Mouse (Mus musculus) CD4-positive, CD25-positive, alpha-beta regulatory T cell, adult 4 months (primary cell): Measurements from ENCODE around the gene Klre1. TPM values are rescaled to one million over a fixed set of nuclear protein-coding genes. Genes with fewer than 3 reads are reported as not detected.

Source experiments
- ATAC-seq: one replicate; pipeline ENCODE4 v1.8.0; 2017
- polyA plus RNA-seq, 2 experiments: library from polyadenylated mRNA; unstranded; fragments of 100-300 nt; shearing (Covaris generic); gene quantifications; one replicate each; pipeline ENCODE4 v1.2.1; 2017

The Klre1 gene
- under 1 TPM in 1 of 2 experiments, not detected in 1; 0.35 TPM for polyA plus RNA-seq

GRCm38 (mm10) chr6:129577605-129578004 lies at the start of gene Klre1:
Gene Klre1, plus strand, starts transcription at chr6:129577905.
- ATAC-seq: no peak

DNA sequence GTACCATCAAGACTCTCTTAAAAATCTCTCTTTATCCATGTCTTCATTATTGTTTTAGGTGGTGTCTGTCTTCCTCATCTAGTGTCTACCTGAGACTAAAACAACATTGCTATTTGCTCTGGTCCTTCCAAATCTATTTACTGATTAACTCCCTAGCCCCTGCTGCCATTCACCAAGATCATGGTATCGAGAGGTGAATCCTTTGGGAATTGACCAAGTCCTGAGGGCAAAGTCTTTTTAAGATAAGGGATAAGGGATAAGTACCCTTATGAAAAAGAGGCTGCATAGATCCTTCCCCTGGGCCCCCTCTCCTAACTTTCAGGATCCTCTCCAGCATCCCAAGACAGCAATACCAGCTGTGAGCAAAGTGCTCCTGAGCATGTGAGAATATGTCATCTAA lies 48.1 kb upstream of the Klre1 start:
- ATAC-seq: no peak

- no peak for ATAC-seq
Measured at GRCm38 (mm10) chr6:129530261-129530660, 47.4 kb upstream of the Klre1 start.

- peak; percentile 31 for ATAC-seq
Measured at GRCm38 (mm10) chr6:129532556-129532941, 45.2 kb upstream of the Klre1 start.

GRCm38 (mm10) chr6:129532942-129533860 lies 44.5 kb upstream of the Klre1 start, which contains the start of gene Gabarapl1:
Gene Gabarapl1, plus strand, starts transcription at chr6:129533160.
- peak; percentile 70 for ATAC-seq

GRCm38 (mm10) chr6:129534057-129534456 lies 43.6 kb upstream of the Klre1 start:
- peak; percentile 45 for ATAC-seq

- ATAC-seq: no peak
Measured at GRCm38 (mm10) chr6:129534627-129535190, 43.0 kb upstream of the Klre1 start.

DNA sequence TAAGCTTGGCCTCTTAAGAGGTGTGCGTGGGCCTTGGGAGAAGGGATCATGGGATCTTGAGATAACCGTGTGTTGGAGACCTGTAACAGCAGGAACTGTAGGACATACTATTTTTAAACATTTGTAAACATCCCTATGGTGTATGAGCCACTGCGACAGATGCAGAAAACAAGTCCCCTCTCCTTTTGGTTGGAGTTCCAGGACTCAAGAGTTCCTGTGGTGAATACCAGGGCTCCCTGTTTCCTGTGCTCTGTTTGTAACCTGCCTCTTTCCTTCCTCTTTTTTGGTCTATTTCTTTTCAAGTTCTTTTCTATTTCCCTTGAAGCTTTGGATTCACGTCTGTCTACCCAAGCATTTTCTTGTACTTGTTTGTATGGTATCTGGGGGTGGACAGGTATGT lies 42.0 kb upstream of the Klre1 start:
- ATAC-seq: no peak

DNA sequence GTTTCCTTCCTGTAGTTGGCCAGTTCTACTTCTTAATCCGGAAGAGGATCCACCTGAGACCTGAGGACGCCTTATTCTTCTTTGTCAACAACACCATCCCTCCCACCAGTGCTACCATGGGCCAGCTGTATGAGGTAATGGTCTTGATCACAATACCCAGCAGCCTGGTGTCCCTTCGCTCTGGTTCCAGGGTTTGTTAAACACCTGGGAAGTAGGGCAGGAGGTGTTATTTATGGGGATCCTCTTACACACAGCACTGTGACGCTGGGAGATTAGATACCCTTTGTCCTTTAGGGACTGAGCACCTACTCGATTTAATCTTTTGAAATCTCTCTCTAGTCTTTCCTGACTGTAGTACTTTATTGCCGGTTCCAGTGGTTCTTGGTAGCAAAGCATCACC lies 39.1 kb upstream of the Klre1 start:
- no peak for ATAC-seq

- no peak for ATAC-seq
Measured at GRCm38 (mm10) chr6:129541931-129542330, 35.8 kb upstream of the Klre1 start.

GRCm38 (mm10) chr6:129542540-129542939 lies 35.2 kb upstream of the Klre1 start:
- no peak for ATAC-seq

DNA sequence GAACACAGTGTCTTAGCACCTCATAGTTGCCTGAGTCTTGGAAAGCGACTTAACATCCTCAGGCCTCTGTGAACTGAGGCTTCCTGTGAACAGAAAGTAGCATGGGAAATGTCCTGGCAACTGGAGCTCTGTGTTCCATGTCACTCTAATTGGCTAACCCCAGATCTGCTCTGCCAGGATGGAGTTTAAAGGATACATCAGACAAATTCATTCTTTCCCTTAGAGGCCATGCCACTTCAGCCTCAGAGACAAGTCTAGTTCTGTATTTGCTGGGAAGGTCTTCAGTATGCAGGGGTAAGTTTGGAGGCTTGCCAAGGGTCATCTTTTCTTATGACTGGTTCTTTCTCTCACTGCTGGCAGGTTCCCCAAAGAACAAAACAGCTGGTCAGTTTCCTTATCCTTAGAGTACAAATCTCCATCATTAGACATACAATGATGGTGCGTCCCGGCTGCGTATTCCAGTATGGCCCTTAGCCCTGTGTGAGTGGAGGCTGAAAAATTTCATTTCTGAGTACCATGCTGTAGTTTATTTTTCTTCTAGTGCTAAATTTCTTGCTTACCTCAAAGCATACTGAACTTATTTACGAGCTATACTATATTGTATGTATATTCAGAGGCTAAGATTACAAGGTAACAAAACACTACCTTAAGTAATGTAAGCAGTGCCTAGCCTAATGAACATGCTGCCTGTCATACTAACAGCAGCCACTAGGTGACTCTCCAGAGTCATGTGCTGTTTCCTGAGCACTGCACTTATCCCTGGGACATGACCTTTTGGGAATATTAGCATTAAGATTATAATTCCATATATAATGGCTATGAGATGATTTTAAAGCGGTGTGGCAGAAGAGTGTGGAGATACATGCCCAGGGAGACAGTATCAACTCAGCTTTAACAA lies 33.7 kb upstream of the Klre1 start:
- peak; percentile 79 for ATAC-seq

DNA sequence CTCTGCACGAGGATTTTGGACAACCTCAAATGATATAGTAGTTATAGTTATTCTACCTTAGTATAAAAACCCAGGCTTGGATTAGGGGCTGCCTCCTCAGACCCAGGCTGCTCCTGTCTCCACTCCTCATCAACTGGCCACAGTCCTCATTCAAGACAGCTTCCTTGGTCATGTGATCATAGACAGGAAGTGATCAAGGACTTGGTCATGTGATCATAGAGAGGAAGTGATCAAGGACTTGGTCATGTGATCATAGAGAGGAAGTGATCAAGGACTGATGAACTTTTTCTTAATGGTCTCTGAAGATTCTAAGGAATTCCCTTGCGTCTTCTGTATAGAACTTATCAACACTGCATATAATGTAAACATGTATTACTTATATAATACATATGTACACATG lies 30.4 kb upstream of the Klre1 start:
- peak; percentile 50 for ATAC-seq

GRCm38 (mm10) chr6:129548009-129548408 lies 29.7 kb upstream of the Klre1 start:
- no peak for ATAC-seq

DNA sequence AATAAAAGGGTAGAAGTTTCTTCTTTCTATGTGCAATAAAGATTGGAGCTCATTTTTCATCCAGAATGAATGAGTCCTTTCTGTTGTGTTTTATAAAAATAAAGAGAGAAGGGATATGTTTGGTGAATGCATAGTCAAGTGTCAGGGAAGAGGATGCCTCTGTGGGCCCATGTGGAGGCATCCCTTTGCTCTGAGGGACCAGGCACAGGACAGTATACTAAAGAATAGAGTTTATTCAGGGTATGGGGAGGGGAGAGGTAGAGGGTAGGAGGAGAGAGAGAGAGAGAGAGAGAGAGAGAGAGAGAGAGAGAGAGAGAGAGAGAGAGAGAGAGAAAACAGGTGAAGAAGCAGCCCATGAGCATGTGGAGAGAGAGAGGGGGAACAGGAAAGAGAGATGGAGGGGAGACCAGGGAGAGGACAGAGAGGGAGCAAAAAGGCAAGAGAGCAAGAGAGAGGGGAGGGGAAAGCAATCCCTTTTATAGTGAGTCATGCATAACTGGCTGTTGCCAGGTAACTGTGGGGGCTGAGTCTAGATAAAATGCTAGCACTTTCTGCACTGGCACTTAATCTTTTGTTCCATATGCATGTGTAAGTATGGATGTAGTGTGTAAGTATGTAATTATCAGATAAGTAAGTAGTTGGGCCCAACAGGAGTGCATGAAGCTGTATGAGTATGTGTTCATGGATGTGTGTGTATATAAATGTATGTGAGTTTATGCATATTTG lies 20.2 kb upstream of the Klre1 start:
- no peak for ATAC-seq

DNA sequence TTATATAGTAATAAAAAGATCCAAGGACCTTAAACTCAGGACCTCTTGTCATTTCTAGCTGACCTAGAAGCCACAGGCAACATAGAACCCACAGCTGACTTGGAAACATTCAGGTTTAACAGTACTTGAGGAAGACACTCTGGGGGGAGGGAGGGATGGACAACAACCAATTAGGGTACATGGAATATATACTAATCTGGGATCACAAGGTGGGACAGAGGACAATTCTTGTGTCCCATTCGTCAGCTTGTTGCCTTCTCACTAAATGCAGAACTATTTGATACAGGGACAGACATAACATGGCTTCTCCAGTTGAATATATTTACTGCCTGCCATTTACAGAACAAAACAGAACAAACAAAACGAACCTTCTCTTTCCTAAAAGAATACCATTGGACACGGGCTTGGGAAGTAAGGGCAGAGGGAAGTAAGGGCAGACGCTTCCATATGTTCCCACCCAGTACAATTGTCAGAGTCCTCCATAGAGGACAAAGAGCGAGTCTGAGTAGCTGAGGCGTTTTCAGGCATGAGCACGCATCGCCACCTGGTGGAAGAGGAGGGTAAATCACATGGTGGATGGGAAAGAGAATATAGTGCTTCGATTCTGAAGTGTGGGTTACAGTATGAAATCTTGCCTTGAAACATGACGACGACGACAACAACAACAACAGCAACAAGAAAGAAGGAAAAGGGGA lies 18.6 kb upstream of the Klre1 start:
- ATAC-seq: peak; percentile 91

DNA sequence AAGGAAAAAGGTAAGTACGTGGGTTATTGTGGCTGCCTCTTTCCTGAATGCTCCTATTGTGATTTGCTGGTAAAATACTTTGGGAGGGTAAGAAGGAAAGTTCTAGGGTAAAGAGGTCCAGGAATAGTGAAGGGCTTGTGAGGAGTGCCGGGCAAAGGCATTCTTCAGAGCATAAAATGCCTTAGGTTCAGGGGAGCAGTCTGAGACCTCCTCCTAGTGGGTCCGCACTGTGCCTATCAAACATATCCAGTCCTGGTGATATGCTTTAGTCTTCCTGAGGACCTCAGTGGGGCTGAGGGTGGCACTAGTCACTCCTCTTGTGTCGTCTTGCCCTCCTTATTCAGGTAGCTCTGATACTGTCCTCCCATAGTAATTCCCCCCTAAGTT lies 18.1 kb upstream of the Klre1 start:
- no peak for ATAC-seq

GRCm38 (mm10) chr6:129565257-129565656 lies 12.4 kb upstream of the Klre1 start:
- no peak for ATAC-seq

DNA sequence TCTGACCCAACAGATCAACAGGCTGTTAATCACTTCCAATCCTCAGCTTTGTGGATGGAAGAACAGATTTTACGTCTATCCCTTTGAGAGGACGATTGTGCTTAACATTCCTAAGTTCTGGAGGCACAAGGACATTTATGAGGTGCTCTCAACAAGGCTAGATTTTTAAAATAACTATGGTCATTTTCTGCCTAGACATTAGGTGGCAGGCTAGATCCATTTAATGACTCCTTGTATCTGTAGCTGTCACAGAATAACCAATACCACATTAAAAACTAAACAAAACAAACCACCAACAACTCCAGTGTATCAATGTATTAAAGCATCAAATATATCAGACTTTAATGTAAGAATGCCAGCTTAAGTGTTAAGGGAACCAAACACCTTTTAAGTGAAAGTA lies 2.4 kb upstream of the Klre1 start:
- ATAC-seq: peak; percentile 45

GRCm38 (mm10) chr6:129581274-129581673 lies 3.6 kb downstream of the Klre1 start:
- no peak for ATAC-seq

DNA sequence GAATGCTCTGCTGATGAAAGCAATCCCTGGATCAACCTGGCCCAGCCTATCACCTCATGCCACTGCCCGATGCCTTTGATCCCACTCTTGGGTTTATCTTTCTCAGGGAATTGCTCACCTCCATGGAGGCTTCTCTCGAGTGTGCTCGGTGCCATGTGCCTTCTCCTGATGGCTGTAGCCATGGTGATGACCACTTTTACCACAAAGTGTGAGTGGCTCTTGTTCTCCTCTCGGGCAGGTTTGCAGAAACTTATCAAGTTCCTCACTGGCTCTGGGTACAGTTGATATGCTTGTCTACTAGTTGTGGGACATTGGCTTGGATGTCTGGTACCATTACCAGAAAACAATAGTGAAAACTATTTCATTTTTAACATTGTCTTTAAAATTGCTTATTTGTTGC lies 4.2 kb downstream of the Klre1 start:
- no peak for ATAC-seq

DNA sequence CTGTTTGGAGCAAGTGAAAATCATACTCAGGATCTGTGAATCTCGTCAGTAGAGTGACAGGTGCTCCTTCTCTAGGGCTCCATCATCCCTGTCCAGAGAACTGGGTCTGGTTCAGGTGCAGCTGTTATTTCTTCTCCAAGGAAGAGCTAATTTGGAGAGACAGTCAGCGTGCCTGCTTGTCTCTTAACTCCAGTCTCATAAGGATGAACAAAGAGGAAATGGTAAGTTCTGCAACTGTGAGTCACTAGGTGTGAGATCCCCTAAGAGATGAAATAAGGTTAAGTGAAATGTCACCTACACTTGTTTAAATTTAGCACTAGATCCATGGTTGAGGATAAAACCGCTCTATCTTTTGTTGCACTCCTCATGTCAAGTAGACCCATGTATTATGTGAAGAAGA lies 5.3 kb downstream of the Klre1 start:
- ATAC-seq: no peak
